Mouse (Mus musculus): ENCODE measurements at regions not wholly inside any gene's neighbourhood (a gene's known extent, or its start where the extent isn't known, plus 50 kb on each side); places are given as distances from the start of the nearest gene placed in this dataset.

DNA sequence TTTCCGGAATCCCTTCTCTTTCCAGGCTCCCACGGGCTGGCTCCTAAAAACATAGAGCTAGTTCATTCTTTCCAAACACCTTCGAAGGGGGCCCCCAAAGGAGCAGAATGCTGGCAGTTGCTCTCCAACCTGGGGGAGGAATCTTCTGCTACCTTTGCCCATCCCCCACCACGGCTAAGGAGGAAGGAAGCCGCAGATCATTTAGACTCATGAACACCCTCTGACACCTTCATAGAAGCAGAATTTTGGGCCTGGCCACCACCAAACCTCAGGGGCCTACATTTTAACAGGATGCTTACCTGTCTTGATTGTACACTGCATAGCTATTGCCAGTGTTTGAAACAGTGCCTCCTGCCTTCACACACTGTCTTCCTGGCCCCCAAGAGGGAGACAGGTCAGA is 369.3 kb upstream of the Jarid2 start:
- Histone ChIP-seq H3K27ac (replicated peaks in 1 of 2; ENCODE audit: control insufficient read depth in 1 of 2, insufficient read depth in 1 of 2, low read depth in 2 of 2, low read length in 2 of 2) (no peak overlapping the region), H3K36me3 (ENCODE audit: control insufficient read depth, insufficient read depth, low read length) (no peaks in the 10 kb centered on the region), H3K4me3 (ENCODE audit: control insufficient read depth in 1 of 2, insufficient read depth in 1 of 2, low read depth in 1 of 2, low read length in 2 of 2) (no peak overlapping the region), H3K9ac (ENCODE audit: low read length) (no peak overlapping the region), H3K4me1 (ENCODE audit: control insufficient read depth in 2 of 2, insufficient read depth in 2 of 2, low read length in 2 of 2) (peaks cover 21% of the 10 kb centered on the region in 2 experiments), H3K4me2 (ENCODE audit: low read length) (no peak overlapping the region), H3K9me3 (ENCODE audit: control insufficient read depth, low read length) (no peaks in the 10 kb centered on the region), H3K27me3 (ENCODE audit: control insufficient read depth, insufficient read depth, low read length) (no peaks in the 10 kb centered on the region)
- ATAC-seq (ENCODE audit: insufficient number of reproducible peaks, insufficient read depth, low FRiP score, low read depth): no peak
- WGBS: 55% methylated on average over 5 of the region's 5 CpGs

DNA sequence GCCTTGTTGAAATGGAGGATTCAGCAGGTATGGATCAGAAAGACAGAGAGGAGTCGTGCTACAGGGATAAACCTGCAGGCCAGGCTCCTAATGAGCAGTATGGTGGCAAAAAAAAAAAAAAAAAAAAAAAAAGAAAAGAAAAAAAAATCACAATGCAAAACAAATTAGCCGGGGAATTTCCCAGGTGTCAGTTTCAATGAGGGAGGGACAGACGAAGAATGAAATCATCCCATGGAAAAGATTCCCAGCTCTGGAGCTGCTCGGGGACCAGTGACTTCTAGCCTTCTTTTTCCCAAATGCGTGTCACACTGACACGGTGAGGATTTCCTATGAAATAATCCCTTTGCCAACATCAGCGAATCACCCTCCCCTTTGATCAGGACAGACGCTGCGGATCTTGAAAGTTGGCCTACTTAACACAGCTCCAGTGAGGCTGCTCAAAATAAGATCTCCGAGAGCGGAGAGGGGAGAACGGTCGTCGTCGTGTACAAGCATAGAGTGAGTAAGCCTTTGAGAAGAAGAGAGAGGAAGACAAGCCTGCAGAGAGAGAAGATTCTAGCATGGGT is 368.5 kb upstream of the Jarid2 start:
- Histone ChIP-seq H3K36me3 (ENCODE audit: control insufficient read depth, insufficient read depth, low read length) (no peaks in the 10 kb centered on the region), H3K9me3 (ENCODE audit: control insufficient read depth, low read length) (no peaks in the 10 kb centered on the region), H3K4me2 (ENCODE audit: low read length) (no peak overlapping the region), H3K4me3 (ENCODE audit: control insufficient read depth in 1 of 2, insufficient read depth in 1 of 2, low read depth in 1 of 2, low read length in 2 of 2) (no peak overlapping the region), H3K4me1 (ENCODE audit: control insufficient read depth in 2 of 2, insufficient read depth in 2 of 2, low read length in 2 of 2) (peaks cover 15 to 16% of the 10 kb centered on the region in 2 experiments), H3K9ac (ENCODE audit: low read length) (no peak overlapping the region), H3K27ac (replicated peaks in 1 of 2; ENCODE audit: control insufficient read depth in 1 of 2, insufficient read depth in 1 of 2, low read depth in 2 of 2, low read length in 2 of 2) (no peak overlapping the region), H3K27me3 (ENCODE audit: control insufficient read depth, insufficient read depth, low read length) (no peaks in the 10 kb centered on the region)
- ATAC-seq (ENCODE audit: insufficient number of reproducible peaks, insufficient read depth, low FRiP score, low read depth): no peak
- WGBS: 72% methylated on average over 15 of the region's 15 CpGs

DNA sequence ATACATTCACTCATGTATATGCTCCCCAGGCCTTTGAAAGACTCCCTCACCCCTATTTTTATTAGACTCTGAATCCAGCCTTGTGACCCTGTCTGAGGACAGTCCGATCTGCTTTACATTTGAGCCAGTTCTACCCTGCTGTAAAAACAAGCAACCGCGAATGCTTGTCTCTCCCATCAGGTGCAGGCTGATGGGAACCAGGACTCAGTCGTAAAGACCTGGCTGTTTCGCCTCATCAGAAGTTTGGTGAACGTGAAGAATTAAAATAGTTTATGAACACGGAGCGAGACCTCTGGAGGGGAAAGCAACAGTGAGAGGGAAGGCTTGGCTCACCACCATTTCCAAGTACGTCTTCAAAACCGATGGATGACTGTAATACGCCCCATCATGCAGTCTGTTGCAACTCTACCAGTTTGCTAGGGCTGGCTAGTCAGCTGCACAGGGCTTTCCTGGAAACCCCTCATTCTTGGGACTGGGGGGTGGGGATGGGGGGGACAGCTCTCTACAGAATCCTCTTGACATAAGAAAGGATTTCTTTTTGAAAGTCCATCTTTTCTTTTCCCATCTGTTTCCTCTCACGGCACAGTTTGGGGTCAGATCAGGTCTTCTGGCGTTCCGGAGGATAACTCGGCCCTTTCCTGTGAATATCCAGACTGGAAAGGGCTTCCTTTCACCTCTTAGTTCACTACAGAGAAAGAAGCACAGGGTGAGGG is 366.8 kb upstream of the Jarid2 start:
- Histone ChIP-seq H3K9me3 (ENCODE audit: control insufficient read depth, low read length) (no peaks in the 10 kb centered on the region), H3K27ac (replicated peaks in 1 of 2; ENCODE audit: control insufficient read depth in 1 of 2, insufficient read depth in 1 of 2, low read depth in 2 of 2, low read length in 2 of 2) (peak overlapping the region; percentile 10 to 21; a peak in 1 of 4 replicates), H3K9ac (ENCODE audit: low read length) (0 out of 2 replicates have a peak overlapping the region, but pooled peaks have one; percentile 13), H3K4me2 (ENCODE audit: low read length) (peak overlapping the region; percentile 2; the same call in 1 of the 2 replicates), H3K36me3 (ENCODE audit: control insufficient read depth, insufficient read depth, low read length) (no peaks in the 10 kb centered on the region), H3K4me1 (ENCODE audit: control insufficient read depth in 2 of 2, insufficient read depth in 2 of 2, low read length in 2 of 2) (peaks cover 8 to 10% of the 10 kb centered on the region in 2 experiments; a peak in 3 of 4 replicates), H3K27me3 (ENCODE audit: control insufficient read depth, insufficient read depth, low read length) (no peaks in the 10 kb centered on the region), H3K4me3 (ENCODE audit: control insufficient read depth in 1 of 2, insufficient read depth in 1 of 2, low read depth in 1 of 2, low read length in 2 of 2) (no peak overlapping the region)
- ATAC-seq (ENCODE audit: insufficient number of reproducible peaks, insufficient read depth, low FRiP score, low read depth): no peak
- WGBS: 39% methylated on average over 15 of the region's 15 CpGs

DNA sequence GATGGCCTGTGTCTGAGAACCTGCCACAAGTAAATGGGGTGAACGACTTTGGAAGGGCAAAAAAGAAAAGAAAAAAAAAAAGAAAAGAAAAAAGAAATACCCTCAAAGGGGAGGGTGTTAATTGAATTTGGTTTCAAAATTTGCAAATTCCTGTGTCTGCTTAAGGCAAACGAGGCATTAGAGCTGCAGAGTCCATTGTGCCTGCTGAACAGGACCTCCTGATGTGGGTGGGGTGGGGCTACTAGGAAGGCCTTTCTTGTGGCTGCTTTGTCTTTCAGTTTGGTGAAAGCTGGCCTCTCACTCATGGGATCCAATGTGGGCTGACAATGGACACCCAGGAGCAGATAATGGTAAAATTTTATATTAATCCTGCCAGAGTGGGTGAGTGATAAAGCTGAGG is 366.3 kb upstream of the Jarid2 start:
- Histone ChIP-seq H3K27ac (replicated peaks in 1 of 2; ENCODE audit: control insufficient read depth in 1 of 2, insufficient read depth in 1 of 2, low read depth in 2 of 2, low read length in 2 of 2) (no peak overlapping the region), H3K4me3 (ENCODE audit: control insufficient read depth in 1 of 2, insufficient read depth in 1 of 2, low read depth in 1 of 2, low read length in 2 of 2) (no peak overlapping the region), H3K9ac (ENCODE audit: low read length) (no peak overlapping the region), H3K4me1 (ENCODE audit: control insufficient read depth in 2 of 2, insufficient read depth in 2 of 2, low read length in 2 of 2) (peaks cover 10 to 13% of the 10 kb centered on the region in 2 experiments; a peak in 3 of 4 replicates), H3K36me3 (ENCODE audit: control insufficient read depth, insufficient read depth, low read length) (no peaks in the 10 kb centered on the region), H3K27me3 (ENCODE audit: control insufficient read depth, insufficient read depth, low read length) (no peaks in the 10 kb centered on the region), H3K4me2 (ENCODE audit: low read length) (no peak overlapping the region), H3K9me3 (ENCODE audit: control insufficient read depth, low read length) (no peaks in the 10 kb centered on the region)
- 42% methylated on average over 2 of the region's 2 CpGs for WGBS
- ATAC-seq (ENCODE audit: insufficient number of reproducible peaks, insufficient read depth, low FRiP score, low read depth): no peak

DNA sequence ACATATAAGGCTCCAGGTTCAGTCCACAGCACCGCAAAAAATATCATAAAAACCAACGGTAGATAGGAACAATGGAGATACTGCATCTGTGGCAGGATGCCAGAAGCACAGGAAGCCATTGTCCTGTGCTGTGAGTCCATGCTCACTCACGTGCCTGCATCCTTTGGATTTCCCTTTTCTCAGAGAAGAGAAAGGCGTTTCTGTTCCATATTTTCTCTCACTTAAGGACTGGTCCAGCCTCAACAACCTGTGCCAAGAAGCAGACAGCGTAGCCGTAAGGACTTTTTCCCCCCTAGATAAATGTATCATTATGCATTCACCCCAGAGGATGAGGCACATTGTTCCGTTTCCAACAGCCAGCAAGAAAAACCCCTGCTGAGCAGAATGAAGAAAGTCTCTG is 360.0 kb upstream of the Jarid2 start:
- Histone ChIP-seq H3K27me3 (ENCODE audit: control insufficient read depth, insufficient read depth, low read length) (no peaks in the 10 kb centered on the region), H3K27ac (replicated peaks in 1 of 2; ENCODE audit: control insufficient read depth in 1 of 2, insufficient read depth in 1 of 2, low read depth in 2 of 2, low read length in 2 of 2) (no peak overlapping the region), H3K4me3 (ENCODE audit: control insufficient read depth in 1 of 2, insufficient read depth in 1 of 2, low read depth in 1 of 2, low read length in 2 of 2) (no peak overlapping the region), H3K9me3 (ENCODE audit: control insufficient read depth, low read length) (no peaks in the 10 kb centered on the region), H3K36me3 (ENCODE audit: control insufficient read depth, insufficient read depth, low read length) (no peaks in the 10 kb centered on the region), H3K4me2 (ENCODE audit: low read length) (no peak overlapping the region), H3K4me1 (ENCODE audit: control insufficient read depth in 2 of 2, insufficient read depth in 2 of 2, low read length in 2 of 2) (peaks cover 2 to 10% of the 10 kb centered on the region in 2 experiments; a peak in 2 of 4 replicates), H3K9ac (ENCODE audit: low read length) (no peak overlapping the region)
- WGBS: 69% methylated on average over 7 of the region's 7 CpGs
- ATAC-seq (ENCODE audit: insufficient number of reproducible peaks, insufficient read depth, low FRiP score, low read depth): no peak

DNA sequence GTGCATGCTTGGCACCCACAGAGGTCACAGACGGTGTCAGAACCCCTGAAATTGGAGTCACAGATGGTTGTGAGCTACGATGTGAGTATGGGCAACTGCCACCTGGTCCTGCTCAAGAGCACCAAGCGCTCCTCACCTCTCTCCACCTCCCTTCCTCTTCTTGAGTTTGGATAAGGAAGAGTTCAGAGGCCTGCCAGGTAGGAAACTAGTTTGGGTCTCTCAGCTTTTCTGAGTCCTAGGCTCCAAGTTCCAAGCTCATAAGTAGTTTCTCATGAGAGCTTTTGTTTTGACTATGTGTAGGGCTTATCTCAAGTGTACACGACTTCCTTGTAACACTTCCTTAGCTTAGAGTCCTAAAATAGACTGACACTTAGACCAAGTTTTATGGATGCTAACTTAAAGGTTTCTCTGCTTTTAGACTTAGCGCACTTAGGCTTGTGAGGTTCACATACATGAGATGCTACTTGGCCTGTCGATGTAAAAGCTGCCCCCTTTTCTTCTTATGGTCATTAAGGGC is 356.9 kb upstream of the Jarid2 start:
- no peak overlapping the region for H3K4me2 ChIP-seq (ENCODE audit: low read length)
- H3K4me1 ChIP-seq (ENCODE audit: control insufficient read depth in 2 of 2, insufficient read depth in 2 of 2, low read length in 2 of 2): peaks cover 5 to 10% of the 10 kb centered on the region in 2 experiments; a peak in 2 of 4 replicates
- no peak overlapping the region for H3K27ac ChIP-seq (replicated peaks in 1 of 2; ENCODE audit: control insufficient read depth in 1 of 2, insufficient read depth in 1 of 2, low read depth in 2 of 2, low read length in 2 of 2)
- 60% methylated on average over 6 of the region's 6 CpGs for WGBS
- H3K9ac ChIP-seq (ENCODE audit: low read length): no peak overlapping the region
- H3K36me3 ChIP-seq (ENCODE audit: control insufficient read depth, insufficient read depth, low read length): no peaks in the 10 kb centered on the region
- ATAC-seq (ENCODE audit: insufficient number of reproducible peaks, insufficient read depth, low FRiP score, low read depth): no peak
- no peak overlapping the region for H3K4me3 ChIP-seq (ENCODE audit: control insufficient read depth in 1 of 2, insufficient read depth in 1 of 2, low read depth in 1 of 2, low read length in 2 of 2)
- no peaks in the 10 kb centered on the region for H3K27me3 ChIP-seq (ENCODE audit: control insufficient read depth, insufficient read depth, low read length)
- H3K9me3 ChIP-seq (ENCODE audit: control insufficient read depth, low read length): no peaks in the 10 kb centered on the region

DNA sequence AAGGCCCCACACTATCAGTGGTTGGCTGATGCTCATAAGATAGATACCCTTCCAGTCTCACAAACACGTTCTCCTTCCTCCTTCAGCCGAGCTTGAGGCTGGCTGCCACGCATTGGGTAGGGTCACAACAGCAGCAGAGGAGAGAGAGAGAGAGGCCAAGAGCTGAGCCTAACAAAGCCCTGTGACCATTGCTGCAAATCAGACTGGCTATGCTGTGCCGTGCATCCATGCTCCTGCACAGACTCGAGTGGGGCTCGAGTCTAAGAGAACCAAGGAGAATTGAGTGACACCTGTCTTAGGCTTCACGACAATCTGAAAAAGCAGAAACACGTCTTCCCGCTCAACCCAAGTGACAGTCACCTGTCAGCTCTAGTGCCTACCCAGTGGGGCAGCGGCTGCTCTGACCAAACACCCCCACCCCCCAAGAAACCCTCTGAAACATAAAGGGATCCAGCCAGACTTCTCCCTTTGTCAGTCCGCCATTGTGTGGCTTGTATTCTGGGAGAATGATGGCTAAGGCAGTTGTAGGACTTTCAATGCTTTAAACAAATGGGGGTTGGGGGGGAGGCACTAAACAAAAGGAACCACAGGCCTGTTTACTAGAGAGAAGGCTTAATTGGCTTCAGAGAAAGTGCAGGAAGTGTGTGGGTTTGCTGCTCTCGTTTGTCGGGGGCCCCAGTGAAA is 353.7 kb upstream of the Jarid2 start:
- H3K27ac ChIP-seq (replicated peaks in 1 of 2; ENCODE audit: control insufficient read depth in 1 of 2, insufficient read depth in 1 of 2, low read depth in 2 of 2, low read length in 2 of 2): no peak overlapping the region
- no peaks in the 10 kb centered on the region for H3K36me3 ChIP-seq (ENCODE audit: control insufficient read depth, insufficient read depth, low read length)
- no peak overlapping the region for H3K4me2 ChIP-seq (ENCODE audit: low read length)
- no peak overlapping the region for H3K4me3 ChIP-seq (ENCODE audit: control insufficient read depth in 1 of 2, insufficient read depth in 1 of 2, low read depth in 1 of 2, low read length in 2 of 2)
- H3K9ac ChIP-seq (ENCODE audit: low read length): no peak overlapping the region
- H3K4me1 ChIP-seq (ENCODE audit: control insufficient read depth in 2 of 2, insufficient read depth in 2 of 2, low read length in 2 of 2): peaks cover 5 to 6% of the 10 kb centered on the region in 2 experiments; a peak in 2 of 4 replicates
- no peak for ATAC-seq (ENCODE audit: insufficient number of reproducible peaks, insufficient read depth, low FRiP score, low read depth)
- no peaks in the 10 kb centered on the region for H3K9me3 ChIP-seq (ENCODE audit: control insufficient read depth, low read length)
- WGBS: 72% methylated on average over 13 of the region's 13 CpGs
- no peaks in the 10 kb centered on the region for H3K27me3 ChIP-seq (ENCODE audit: control insufficient read depth, insufficient read depth, low read length)
